ENCODE assay signal across 23 mouse cellular contexts in genomic region chr11:86657863-86658262, GRCm38 (mm10). TPM values are rescaled to one million over a fixed set of nuclear protein-coding genes. Genes with fewer than 3 reads are reported as not detected.
DNase-seq lines count a peak whose midpoint lies in the region; ATAC-seq and TF ChIP-seq lines count a peak whose summit lies in the region.
"Had no signal": no experiment of that assay in that cellular context is flagged by ENCODE, and none has a peak within 500 bp of the region (broad histone marks: within the 10 kb centered on the region; RNA-seq: fewer than 3 reads in every experiment).

No protein-coding gene starts in this region.

- no peak overlapping the region for H3K4me2 ChIP-seq in liver, embryonic 12.5 days
- H3K4me2 ChIP-seq: embryonic facial prominence, embryonic 13.5 days; heart, embryonic 11.5 days; hindbrain, embryonic 12.5 days; midbrain, embryonic 12.5 days; neural tube, embryonic 12.5 days had no signal

- TF ChIP-seq EP300 in MEL (IDR thresholded peaks at IDR 0.05; ENCODE audit: low read depth in 1 of 2, low read length in 2 of 2): peak; percentile 38 to 69; a peak in 3 of 4 replicates

- ATAC-seq in liver, embryonic 12.5 days: peak; percentile 60
- peak; percentile 57; the same call in 1 of the 2 replicates for ATAC-seq in megakaryocyte progenitor cell, adult 5-6 weeks (replicated peaks; ENCODE audit: poor library complexity)
- ATAC-seq: CD4-positive, CD25-positive, alpha-beta regulatory T cell, adult 4 months; forebrain, postnatal 0 days; inflammation-experienced regulatory T-cells, adult 6 months had no signal

- TF ChIP-seq RAD21 in MEL (IDR thresholded peaks at IDR 0.05; ENCODE audit: low read depth, low read length): no peak

- no peak overlapping the region for H3K4me3 ChIP-seq in MEL (ENCODE audit: control insufficient read depth in 1 of 2, insufficient read depth in 1 of 2, low read depth in 2 of 2, low read length in 2 of 2)
- no peak overlapping the region for H3K4me3 ChIP-seq in liver, embryonic 12.5 days
- no peak overlapping the region for H3K4me3 ChIP-seq in thymus, adult 2 months (ENCODE audit: control insufficient read depth, insufficient read depth, low read length)
- H3K4me3 ChIP-seq: embryonic facial prominence, embryonic 13.5 days; hindbrain, embryonic 12.5 days; midbrain, embryonic 12.5 days; neural tube, embryonic 12.5 days had no signal

- H3K79me2 ChIP-seq in MEL (ENCODE audit: control insufficient read depth, insufficient read depth, low read length, poor library complexity): no peaks in the 10 kb centered on the region; the same call in 1 of the 2 replicates

- peaks cover 21 to 31% of the 10 kb centered on the region in 2 experiments for H3K36me3 ChIP-seq in MEL (ENCODE audit: control insufficient read depth in 1 of 2, insufficient read depth in 2 of 2, low read length in 2 of 2)
- H3K36me3 ChIP-seq in liver, embryonic 12.5 days: peaks cover 62% of the 10 kb centered on the region
- peaks cover 19% of the 10 kb centered on the region for H3K36me3 ChIP-seq in thymus, adult 2 months (ENCODE audit: control insufficient read depth, insufficient read depth, low read length)

- no peak overlapping the region for H3K9ac ChIP-seq in MEL (ENCODE audit: control insufficient read depth, low read depth, low read length, poor library complexity, severe bottlenecking)
- no peak overlapping the region for H3K9ac ChIP-seq in liver, embryonic 12.5 days
- H3K9ac ChIP-seq: embryonic facial prominence, embryonic 13.5 days; forebrain, postnatal 0 days; hindbrain, embryonic 12.5 days; midbrain, embryonic 12.5 days; neural tube, embryonic 12.5 days had no signal

- no peak for TF ChIP-seq CTCF in MEL (IDR thresholded peaks at IDR 0.05 in 2 of 3, conservative IDR thresholded peaks at IDR 0.05 in 1 of 3; ENCODE audit: control insufficient read depth in 1 of 3, insufficient read depth in 1 of 3, low read depth in 2 of 3, low read length in 3 of 3, poor library complexity in 1 of 3, severe bottlenecking in 1 of 3)
- TF ChIP-seq CTCF in thymus, adult 2 months (IDR thresholded peaks at IDR 0.05; ENCODE audit: borderline replicate concordance, control insufficient read depth, extremely low read depth, insufficient read depth, low read length, poor library complexity): no peak

- no peak for TF ChIP-seq POLR2A in MEL (IDR thresholded peaks at IDR 0.05; ENCODE audit: control insufficient read depth in 1 of 2, insufficient read depth in 1 of 2, low read depth in 1 of 2, low read length in 2 of 2, poor library complexity in 1 of 2)
- no peak for TF ChIP-seq POLR2A in thymus, adult 2 months (IDR thresholded peaks at IDR 0.05; ENCODE audit: control insufficient read depth, extremely low read depth, insufficient read depth, low read length, poor library complexity)

- H3K27me3 ChIP-seq in MEL (ENCODE audit: control insufficient read depth in 1 of 2, insufficient read depth in 2 of 2, low read length in 2 of 2): no peaks in the 10 kb centered on the region
- H3K27me3 ChIP-seq in liver, embryonic 12.5 days (replicated peaks): no peaks in the 10 kb centered on the region
- no peaks in the 10 kb centered on the region for H3K27me3 ChIP-seq in thymus, adult 2 months (ENCODE audit: control insufficient read depth, insufficient read depth, low read length)
- H3K27me3 ChIP-seq: embryonic facial prominence, embryonic 13.5 days; hindbrain, embryonic 12.5 days; midbrain, embryonic 12.5 days; neural tube, embryonic 12.5 days had no signal

- H3K27ac ChIP-seq in MEL (ENCODE audit: control insufficient read depth, low read depth, low read length): peak overlapping the region; percentile 38; the same call in 1 of the 2 replicates
- peak overlapping the region; percentile 74 for H3K27ac ChIP-seq in liver, embryonic 12.5 days
- H3K27ac ChIP-seq in thymus, adult 2 months (ENCODE audit: control insufficient read depth, insufficient read depth, low read length): no peak overlapping the region
- H3K27ac ChIP-seq: embryonic facial prominence, embryonic 13.5 days; hindbrain, embryonic 12.5 days; midbrain, embryonic 12.5 days; neural tube, embryonic 12.5 days had no signal

- H3K9me3 ChIP-seq in MEL (replicated peaks; ENCODE audit: insufficient read depth, low read length): no peaks in the 10 kb centered on the region
- no peaks in the 10 kb centered on the region for H3K9me3 ChIP-seq in liver, embryonic 12.5 days (replicated peaks)
- H3K9me3 ChIP-seq: embryonic facial prominence, embryonic 13.5 days; hindbrain, embryonic 12.5 days; midbrain, embryonic 12.5 days; neural tube, embryonic 12.5 days had no signal

- peaks cover 16 to 31% of the 10 kb centered on the region in 2 experiments for H3K4me1 ChIP-seq in MEL (ENCODE audit: control insufficient read depth in 1 of 2, insufficient read depth in 2 of 2, low read length in 2 of 2)
- peaks cover 54% of the 10 kb centered on the region for H3K4me1 ChIP-seq in liver, embryonic 12.5 days
- no peaks in the 10 kb centered on the region for H3K4me1 ChIP-seq in thymus, adult 2 months (replicated peaks; ENCODE audit: control insufficient read depth, insufficient read depth, low read length)
- H3K4me1 ChIP-seq: embryonic facial prominence, embryonic 13.5 days; hindbrain, embryonic 12.5 days; midbrain, embryonic 12.5 days; neural tube, embryonic 12.5 days had no signal

- DNase-seq in A20 (ENCODE audit: low read depth, low spot score) (peak; percentile 38), MEL (ENCODE audit: low read depth, low spot score) (peak; percentile 91)
- no peak for DNase-seq in kidney, postnatal 25 days
- no peak for DNase-seq in gastrocnemius, postnatal 4 days (ENCODE audit: low spot score in 2 of 2)
- no peak for DNase-seq in thymus, adult 2 months
- DNase-seq: adrenal gland, adult 8-10 months; cerebellum, postnatal 10 days; forebrain, postnatal 0 days; heart, postnatal 10 days; kidney, adult 2 months; kidney, postnatal 14 days; left cerebral cortex, postnatal 4 days; lung, adult 18-20 months; lung, postnatal 14 days had no signal

TF ChIP-seq in MEL, 35 proteins besides CTCF, POLR2A, EP300 and RAD21:
- TF ChIP-seq HCFC1 (IDR thresholded peaks at IDR 0.05; ENCODE audit: low read depth, low read length) (no peak), BHLHE40 (IDR thresholded peaks at IDR 0.05; ENCODE audit: borderline replicate concordance, low read depth, low read length) (no peak), MAFK (IDR thresholded peaks at IDR 0.05; ENCODE audit: borderline replicate concordance, low read depth, low read length) (peak; percentile 97), MYC (IDR thresholded peaks at IDR 0.05; ENCODE audit: low read depth, low read length) (peak; percentile 16; the same call in 1 of the 2 replicates), GATA1 (IDR thresholded peaks at IDR 0.05; ENCODE audit: low read depth, low read length) (peak; percentile 44; the same call in 1 of the 2 replicates), ZNF384 (IDR thresholded peaks at IDR 0.05; ENCODE audit: low read depth, low read length) (no peak), CHD1 (IDR thresholded peaks at IDR 0.05; ENCODE audit: low read depth, low read length) (0 out of 2 replicates have a peak, but pooled peaks have one; percentile 4), ZKSCAN1 (IDR thresholded peaks at IDR 0.05; ENCODE audit: low read depth, low read length) (no peak), SIN3A (IDR thresholded peaks at IDR 0.05; ENCODE audit: low read length) (peak; percentile 59), MAX (IDR thresholded peaks at IDR 0.05; ENCODE audit: low read length) (0 out of 2 replicates have a peak, but pooled peaks have one; percentile 30), NRF1 (IDR thresholded peaks at IDR 0.05; ENCODE audit: insufficient read depth, low read depth, low read length, poor library complexity, severe bottlenecking) (no peak), ELF1 (IDR thresholded peaks at IDR 0.05; ENCODE audit: low read depth, low read length) (peak; percentile 32; the same call in 1 of the 2 replicates), TCF12 (IDR thresholded peaks at IDR 0.05; ENCODE audit: low read depth, low read length) (0 out of 2 replicates have a peak, but pooled peaks have one; percentile 17), UBTF (IDR thresholded peaks at IDR 0.05; ENCODE audit: borderline replicate concordance, insufficient read depth, low read depth, low read length) (no peak), SMC3 (IDR thresholded peaks at IDR 0.05; ENCODE audit: low read depth, low read length) (no peak), MYB (IDR thresholded peaks at IDR 0.05; ENCODE audit: low read depth, low read length) (no peak), ETS1 (IDR thresholded peaks at IDR 0.05; ENCODE audit: low read depth, low read length) (peak; percentile 78), GABPA (IDR thresholded peaks at IDR 0.05; ENCODE audit: low read depth, low read length) (peak; percentile 93)

RNA-seq across cellular contexts. Expression of gene Vmp1, which starts 25.8 kb away (rescaled TPM):
- 61.8 and 64.4 TPM in 2 replicates for total RNA-seq in MEL (2012; rRNA removed)
- 10 to 100 TPM in 1 of 2 experiments, not detected in 1; 94.9 TPM for polyA plus RNA-seq in MEL (2012; ENCODE audit: insufficient read depth in 1 of 2, insufficient read length in 2 of 2, low read depth in 1 of 2, low replicate concordance in 2 of 2, missing spikeins in 1 of 2)
- polyA plus RNA-seq in liver, embryonic 12.5 days (2016; fragmentation: Nextera tagmentation; extraction: Ambion mirVana): 102 and 110 TPM in 2 replicates
- total RNA-seq in megakaryocyte progenitor cell, adult 5-6 weeks (2015): 135 and 167 TPM in 2 replicates
- total RNA-seq in megakaryocyte progenitor cell, adult 5-6 weeks (2017): 94.0 and 120 TPM in 2 replicates
- 10 to 100 TPM; 55.1 to 65.5 TPM for total RNA-seq in gastrocnemius, postnatal 4 days (2021)
- polyA plus RNA-seq in thymus, adult 2 months (2012; rRNA removed): 33.3 and 36.7 TPM in 2 replicates

RNA-seq across cellular contexts. Expression of gene Ptrh2, which starts 25.9 kb away (rescaled TPM):
- total RNA-seq in MEL (2012; rRNA removed): 37.3 and 40.3 TPM in 2 replicates
- 10 to 100 TPM in 1 of 2 experiments, not detected in 1; 30.0 TPM for polyA plus RNA-seq in MEL (2012; ENCODE audit: insufficient read depth in 1 of 2, insufficient read length in 2 of 2, low read depth in 1 of 2, low replicate concordance in 2 of 2, missing spikeins in 1 of 2)
- 26.1 and 26.8 TPM in 2 replicates for polyA plus RNA-seq in liver, embryonic 12.5 days (2016; fragmentation: Nextera tagmentation; extraction: Ambion mirVana)
- total RNA-seq in megakaryocyte progenitor cell, adult 5-6 weeks (2015): 22.5 and 23.3 TPM in 2 replicates
- 26.1 and 27.1 TPM in 2 replicates for total RNA-seq in megakaryocyte progenitor cell, adult 5-6 weeks (2017)
- total RNA-seq in gastrocnemius, postnatal 4 days (2021): 10 to 100 TPM; 10.2 to 11.9 TPM
- polyA plus RNA-seq in thymus, adult 2 months (2012; rRNA removed): 4.3 and 5.2 TPM in 2 replicates

Comparison
In these comparisons a context has a peak if more than half of its experiments do, and no peak if none do; other contexts are left out.
1. DNase-seq: peak in A20 (single experiment) and MEL (single experiment); none in kidney, postnatal 25 days (0 of 2), gastrocnemius, postnatal 4 days (0 of 2) and thymus, adult 2 months (single experiment).